Mouse (Mus musculus) stomach, postnatal 0 days (tissue): ENCODE measurements around the gene Ptpn22. TPM values are rescaled to one million over a fixed set of nuclear protein-coding genes. Genes with fewer than 3 reads are reported as not detected.

Experiments
- ATAC-seq: fragments of 200-750 bp; cut with Nextera tagmentation; 2 replicates; pipeline ENCODE4 v1.8.0; 2017; ENCODE audit not compliant: low FRiP score, low TSS enrichment
- DNase-seq: peaks from one replicate; pipeline ENCODE4 v3.0.0-alpha.2; 2016; ENCODE audit warnings: low spot score
- H3K27ac ChIP-seq: fragments of 300-500 bp; sonication (generic); replicated peaks from 2 replicates; pipeline ENCODE4 v1.5.1; 2014; ENCODE audit warnings: mild to moderate bottlenecking, control low read depth
- H3K27me3 ChIP-seq: fragments of 300-500 bp; sonication (generic); 2 replicates; pipeline ENCODE4 v1.6.1; 2014; ENCODE audit warnings: low read length; ENCODE audit not compliant: control insufficient read depth, insufficient read depth
- H3K36me3 ChIP-seq: fragments of 300-500 bp; sonication (generic); 2 replicates; pipeline ENCODE4 v1.6.1; 2014; ENCODE audit warnings: low read length, mixed read lengths; ENCODE audit not compliant: control insufficient read depth, insufficient read depth
- H3K4me1 ChIP-seq: fragments of 300-500 bp; sonication (generic); replicated peaks from 2 replicates; pipeline ENCODE4 v1.6.1; 2014; ENCODE audit warnings: antibody characterized with exemption; ENCODE audit not compliant: control insufficient read depth, insufficient read depth
- H3K4me2 ChIP-seq: fragments of 300-500 bp; sonication (generic); replicated peaks from 2 replicates; pipeline ENCODE4 v1.6.1; 2014; ENCODE audit warnings: low read depth, mild to moderate bottlenecking, control low read depth, moderate library complexity
- H3K4me3 ChIP-seq: fragments of 300-500 bp; sonication (generic); 2 replicates; pipeline ENCODE4 v1.5.1; 2014; ENCODE audit warnings: low read depth, low read length, control low read depth
- H3K9ac ChIP-seq: fragments of 300-500 bp; sonication (generic); 2 replicates; pipeline ENCODE4 v1.6.1; 2014; ENCODE audit warnings: mild to moderate bottlenecking, low read length, control low read depth, mixed read lengths
- H3K9me3 ChIP-seq: fragments of 300-500 bp; sonication (generic); 2 replicates; pipeline ENCODE4 v1.6.1; 2016; ENCODE audit warnings: low read length; ENCODE audit not compliant: control insufficient read depth
- CTCF ChIP-seq: IDR thresholded peaks from 2 replicates; pipeline ENCODE4 v1.5.1; 2016; ENCODE audit warnings: antibody characterized with exemption, low read depth, mild to moderate bottlenecking, moderate library complexity
- EP300 ChIP-seq: optimal IDR thresholded peaks from 2 replicates; pipeline ENCODE3; 2016; ENCODE audit warnings: antibody characterized with exemption
- WGBS: fragments of 180-500 bp; shearing (Covaris S2); extraction: QIAGEN DNeasy Blood & Tissue Kit; methylation state at CpG from one replicate; pipeline ENCODE4 v1.1.7; 2014; 5-methylcytosine and 5-hydroxymethylcytosine counted together
- polyA plus RNA-seq: library from polyadenylated mRNA; unstranded; fragments of >200 nt; fragmentation: Nextera tagmentation; extraction: Ambion mirVana; gene quantifications from 2 replicates; pipeline ENCODE4 v1.2.1, GENCODE M21; 2015

Gene Ptpn22
- polyA plus RNA-seq, 1 experiment from 2014 or later: 0.59 TPM

GRCm38 (mm10) chr3:103916839-103917237 lies 57.2 kb downstream of the Ptpn22 start:
- Histone ChIP-seq H3K36me3 (no peaks in the 10 kb centered on the region), H3K4me1 (0 out of 2 replicates have a peak, but pooled peaks cover 2% of the 10 kb centered on the region), H3K4me3 (no peak overlapping the region), H3K27me3 (no peaks in the 10 kb centered on the region), H3K9ac (no peak overlapping the region), H3K9me3 (no peaks in the 10 kb centered on the region), H3K4me2 (peak overlapping the region; percentile 73), H3K27ac (no peak overlapping the region)
- no peak for ATAC-seq
- 34% methylated on average over 3 of the region's 3 CpGs for WGBS
- TF ChIP-seq EP300 (no peak), CTCF (no peak)
- no peak for DNase-seq

GRCm38 (mm10) chr3:103920094-103920493 lies 60.5 kb downstream of the Ptpn22 start:
- 100% methylated on average over 1 of the region's 1 CpGs for WGBS
- no peaks in the 10 kb centered on the region for H3K27me3 ChIP-seq
- no peak overlapping the region for H3K4me3 ChIP-seq
- TF ChIP-seq EP300 (no peak), CTCF (no peak)
- no peaks in the 10 kb centered on the region for H3K9me3 ChIP-seq
- no peak for ATAC-seq
- no peak overlapping the region for H3K27ac ChIP-seq
- 0 out of 2 replicates have a peak, but pooled peaks cover 2% of the 10 kb centered on the region for H3K4me1 ChIP-seq
- no peak overlapping the region for H3K9ac ChIP-seq
- H3K36me3 ChIP-seq: no peaks in the 10 kb centered on the region
- DNase-seq: no peak
- H3K4me2 ChIP-seq: no peak overlapping the region

GRCm38 (mm10) chr3:103925302-103925701 lies 65.7 kb downstream of the Ptpn22 start:
- no peak overlapping the region for H3K9ac ChIP-seq
- 47% methylated on average over 3 of the region's 3 CpGs for WGBS
- no peak overlapping the region for H3K4me3 ChIP-seq
- ATAC-seq: no peak
- H3K36me3 ChIP-seq: no peaks in the 10 kb centered on the region
- H3K9me3 ChIP-seq: no peaks in the 10 kb centered on the region
- no peak overlapping the region for H3K27ac ChIP-seq
- no peak for DNase-seq
- no peaks in the 10 kb centered on the region; the same call in 1 of the 2 replicates for H3K4me1 ChIP-seq
- TF ChIP-seq EP300 (no peak), CTCF (no peak)
- H3K4me2 ChIP-seq: no peak overlapping the region
- no peaks in the 10 kb centered on the region for H3K27me3 ChIP-seq

- H3K27me3 ChIP-seq: no peaks in the 10 kb centered on the region
- no peak overlapping the region for H3K9ac ChIP-seq
- H3K9me3 ChIP-seq: no peaks in the 10 kb centered on the region
- H3K4me2 ChIP-seq: no peak overlapping the region
- H3K4me1 ChIP-seq: no peaks in the 10 kb centered on the region; the same call in 1 of the 2 replicates
- WGBS: 65% methylated on average over 6 of the region's 6 CpGs
- no peak overlapping the region for H3K27ac ChIP-seq
- ATAC-seq: no peak
- no peak overlapping the region for H3K4me3 ChIP-seq
- TF ChIP-seq CTCF: no peak
- no peaks in the 10 kb centered on the region for H3K36me3 ChIP-seq
- DNase-seq: no peak
Measured at GRCm38 (mm10) chr3:103927511-103927910, 67.9 kb downstream of the Ptpn22 start.

DNA sequence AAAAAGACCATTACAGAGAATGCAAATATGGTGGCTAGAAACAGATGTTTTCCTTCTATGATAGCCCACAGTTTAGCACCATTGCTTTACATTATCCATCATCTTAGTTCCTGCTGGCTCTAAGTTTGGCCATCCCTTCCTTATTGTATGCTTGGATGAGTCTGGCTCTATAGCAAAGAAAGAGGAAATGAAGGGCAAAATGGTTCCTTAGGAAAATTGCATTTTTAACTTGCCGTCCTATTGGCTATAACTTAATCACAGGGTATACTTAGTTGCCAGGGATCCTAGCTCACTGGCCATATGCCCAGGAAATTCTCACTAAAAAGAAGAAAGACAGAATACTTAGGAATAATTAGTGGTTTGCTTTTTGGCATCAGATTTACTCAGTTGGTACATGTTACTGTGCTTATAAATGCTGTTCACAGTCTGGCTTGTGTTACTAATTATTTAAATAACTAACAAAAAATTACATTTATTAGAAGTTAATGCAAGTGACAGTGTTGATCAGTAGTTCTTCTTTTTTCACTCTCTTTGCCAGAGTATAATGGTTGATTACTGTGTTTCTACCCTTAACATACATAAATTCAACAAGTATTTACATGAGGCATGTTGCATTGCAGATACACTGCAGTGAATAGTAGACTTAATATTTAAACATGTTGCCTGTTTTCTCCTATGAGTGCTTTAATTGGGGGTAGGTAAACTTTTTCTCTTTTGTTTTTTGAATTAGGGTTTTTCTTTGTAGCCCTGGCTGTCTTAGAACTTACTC lies 85.4 kb downstream of the Ptpn22 start:
- Histone ChIP-seq H3K9me3 (no peaks in the 10 kb centered on the region), H3K4me2 (no peak overlapping the region), H3K4me3 (no peak overlapping the region), H3K9ac (no peak overlapping the region), H3K27me3 (no peaks in the 10 kb centered on the region), H3K36me3 (no peaks in the 10 kb centered on the region), H3K27ac (no peak overlapping the region), H3K4me1 (no peaks in the 10 kb centered on the region)
- ATAC-seq (no peak), DNase-seq (no peak)
- WGBS: 58% methylated on average over 1 of the region's 1 CpGs
- TF ChIP-seq EP300 (no peak), CTCF (no peak)

DNA sequence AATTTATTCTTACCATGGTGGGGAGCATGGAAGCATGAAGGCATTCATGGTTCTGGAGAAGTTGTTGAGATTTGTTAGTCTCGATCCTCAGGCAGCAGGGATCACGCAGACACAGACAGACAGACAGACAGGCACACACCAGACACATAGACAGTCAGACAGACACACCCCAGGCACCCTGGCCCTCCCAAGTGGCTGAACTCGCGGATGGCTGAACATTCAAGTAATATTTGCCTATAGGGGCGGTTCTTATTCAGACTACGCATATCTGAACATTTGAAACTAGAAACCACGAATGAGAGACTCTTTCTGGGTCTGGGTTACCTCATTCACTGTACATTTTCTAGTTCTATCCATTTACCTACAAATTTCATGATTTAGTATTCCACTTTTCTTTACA lies 89.1 kb downstream of the Ptpn22 start:
- Histone ChIP-seq H3K9me3 (no peaks in the 10 kb centered on the region), H3K36me3 (no peaks in the 10 kb centered on the region), H3K9ac (no peak overlapping the region), H3K27ac (no peak overlapping the region), H3K27me3 (no peaks in the 10 kb centered on the region), H3K4me1 (no peaks in the 10 kb centered on the region), H3K4me3 (no peak overlapping the region), H3K4me2 (no peak overlapping the region)
- TF ChIP-seq EP300 (no peak), CTCF (no peak)
- ATAC-seq: no peak
- no peak for DNase-seq
- WGBS: 81% methylated on average over 7 of the region's 7 CpGs
